Mouse (Mus musculus): Measurements from ENCODE around the gene Nubp1. TPM values are rescaled to one million over a fixed set of nuclear protein-coding genes. Genes with fewer than 3 reads are reported as not detected.

Gene Nubp1
- polyA plus RNA-seq, 2 experiments = 20.2 to 31.6 TPM

GRCm38 (mm10) chr16:10369468-10369934 lies 42.2 kb upstream of the Nubp1 start:
- no peaks in the 10 kb centered on the region for H3K4me1 ChIP-seq (replicated peaks; ENCODE audit: control insufficient read depth in 2 of 2, insufficient read depth in 2 of 2, low read length in 1 of 2)
- 68% methylated on average over 3 of the region's 3 CpGs for WGBS (ENCODE audit: insufficient replicate concordance)
- H3K27ac ChIP-seq = no peak overlapping the region
- H3K4me2 ChIP-seq (ENCODE audit: low read depth) = no peak overlapping the region
- H3K27me3 ChIP-seq (ENCODE audit: control insufficient read depth, insufficient read depth, low read length) = no peaks in the 10 kb centered on the region
- DNase-seq (ENCODE audit: low read depth in 3 of 3, low spot score in 3 of 3) (no peak), ATAC-seq (ENCODE audit: insufficient read depth) (no peak)
- TF ChIP-seq EP300 (IDR thresholded peaks at IDR 0.05; ENCODE audit: low read depth) = no peak
- no peak for TF ChIP-seq CTCF (IDR thresholded peaks at IDR 0.05; ENCODE audit: low read depth)
- H3K4me3 ChIP-seq (ENCODE audit: insufficient read depth in 1 of 2, low read depth in 2 of 2, low read length in 2 of 2) = no peak overlapping the region
- H3K9me3 ChIP-seq (ENCODE audit: control insufficient read depth, low read length) = no peaks in the 10 kb centered on the region
- no peaks in the 10 kb centered on the region for H3K36me3 ChIP-seq (replicated peaks; ENCODE audit: control insufficient read depth, insufficient read depth, low read depth)
- H3K9ac ChIP-seq (replicated peaks) = no peak overlapping the region

GRCm38 (mm10) chr16:10369996-10370395 lies 41.8 kb upstream of the Nubp1 start:
- ATAC-seq (ENCODE audit: insufficient read depth) (no peak), DNase-seq (ENCODE audit: low read depth in 3 of 3, low spot score in 3 of 3) (no peak)
- no peaks in the 10 kb centered on the region for H3K4me1 ChIP-seq (replicated peaks; ENCODE audit: control insufficient read depth in 2 of 2, insufficient read depth in 2 of 2, low read length in 1 of 2)
- H3K4me3 ChIP-seq (ENCODE audit: insufficient read depth in 1 of 2, low read depth in 2 of 2, low read length in 2 of 2) = no peak overlapping the region
- H3K9ac ChIP-seq (replicated peaks) = no peak overlapping the region
- H3K27me3 ChIP-seq (ENCODE audit: control insufficient read depth, insufficient read depth, low read length) = no peaks in the 10 kb centered on the region
- no peak overlapping the region for H3K4me2 ChIP-seq (ENCODE audit: low read depth)
- no peak overlapping the region for H3K27ac ChIP-seq
- WGBS (ENCODE audit: insufficient replicate concordance) = 54% methylated on average over 1 of the region's 1 CpGs
- TF ChIP-seq EP300 (IDR thresholded peaks at IDR 0.05; ENCODE audit: low read depth) = no peak
- no peak for TF ChIP-seq CTCF (IDR thresholded peaks at IDR 0.05; ENCODE audit: low read depth)
- no peaks in the 10 kb centered on the region for H3K36me3 ChIP-seq (replicated peaks; ENCODE audit: control insufficient read depth, insufficient read depth, low read depth)
- no peaks in the 10 kb centered on the region for H3K9me3 ChIP-seq (ENCODE audit: control insufficient read depth, low read length)

- 72% methylated on average over 4 of the region's 4 CpGs for WGBS (ENCODE audit: insufficient replicate concordance)
- H3K27ac ChIP-seq = no peak overlapping the region
- DNase-seq (ENCODE audit: low read depth in 3 of 3, low spot score in 3 of 3) = no peak
These were observed 39.4 kb upstream of the Nubp1 start for GRCm38 (mm10) chr16:10372372-10372771.

GRCm38 (mm10) chr16:10374254-10375011 lies 37.3 kb upstream of the Nubp1 start:
- Histone ChIP-seq H3K36me3 (replicated peaks; ENCODE audit: control insufficient read depth, insufficient read depth, low read depth) (no peaks in the 10 kb centered on the region), H3K9ac (replicated peaks) (no peak overlapping the region), H3K27ac (no peak overlapping the region), H3K4me2 (ENCODE audit: low read depth) (no peak overlapping the region), H3K9me3 (ENCODE audit: control insufficient read depth, low read length) (no peaks in the 10 kb centered on the region), H3K4me1 (replicated peaks; ENCODE audit: control insufficient read depth in 2 of 2, insufficient read depth in 2 of 2, low read length in 1 of 2) (no peaks in the 10 kb centered on the region), H3K4me3 (ENCODE audit: insufficient read depth in 1 of 2, low read depth in 2 of 2, low read length in 2 of 2) (no peak overlapping the region), H3K27me3 (ENCODE audit: control insufficient read depth, insufficient read depth, low read length) (no peaks in the 10 kb centered on the region)
- TF ChIP-seq CTCF (IDR thresholded peaks at IDR 0.05; ENCODE audit: low read depth) (no peak), EP300 (IDR thresholded peaks at IDR 0.05; ENCODE audit: low read depth) (no peak)
- ATAC-seq (ENCODE audit: insufficient read depth) (no peak), DNase-seq (ENCODE audit: low read depth in 3 of 3, low spot score in 3 of 3) (no peak)
- WGBS (ENCODE audit: insufficient replicate concordance) = 34% methylated on average over 13 of the region's 13 CpGs

More at GRCm38 (mm10) chr16:10372372-10372771, 39.4 kb upstream of the Nubp1 start:
- H3K27me3 ChIP-seq (ENCODE audit: control insufficient read depth, insufficient read depth, low read length) = no peaks in the 10 kb centered on the region
- H3K9ac ChIP-seq (replicated peaks) = no peak overlapping the region
- H3K4me3 ChIP-seq (ENCODE audit: insufficient read depth in 1 of 2, low read depth in 2 of 2, low read length in 2 of 2) = no peak overlapping the region
- H3K4me2 ChIP-seq (ENCODE audit: low read depth) = no peak overlapping the region
- H3K4me1 ChIP-seq (replicated peaks; ENCODE audit: control insufficient read depth in 2 of 2, insufficient read depth in 2 of 2, low read length in 1 of 2) = no peaks in the 10 kb centered on the region
- no peaks in the 10 kb centered on the region for H3K9me3 ChIP-seq (ENCODE audit: control insufficient read depth, low read length)
- ATAC-seq (ENCODE audit: insufficient read depth) = no peak
- H3K36me3 ChIP-seq (replicated peaks; ENCODE audit: control insufficient read depth, insufficient read depth, low read depth) = no peaks in the 10 kb centered on the region
- no peak for TF ChIP-seq CTCF (IDR thresholded peaks at IDR 0.05; ENCODE audit: low read depth)

- H3K27ac ChIP-seq = no peak overlapping the region
- ATAC-seq (ENCODE audit: insufficient read depth) (no peak), DNase-seq (ENCODE audit: low read depth in 3 of 3, low spot score in 3 of 3) (no peak)
- H3K4me3 ChIP-seq (ENCODE audit: insufficient read depth in 1 of 2, low read depth in 2 of 2, low read length in 2 of 2) = no peak overlapping the region
- TF ChIP-seq CTCF (IDR thresholded peaks at IDR 0.05; ENCODE audit: low read depth) = no peak
- H3K9me3 ChIP-seq (ENCODE audit: control insufficient read depth, low read length) = no peaks in the 10 kb centered on the region
- H3K9ac ChIP-seq (replicated peaks) = no peak overlapping the region
- no peak overlapping the region for H3K4me2 ChIP-seq (ENCODE audit: low read depth)
- WGBS (ENCODE audit: insufficient replicate concordance) = 32% methylated on average over 1 of the region's 1 CpGs
- H3K27me3 ChIP-seq (ENCODE audit: control insufficient read depth, insufficient read depth, low read length) = no peaks in the 10 kb centered on the region
- H3K4me1 ChIP-seq (replicated peaks; ENCODE audit: control insufficient read depth in 2 of 2, insufficient read depth in 2 of 2, low read length in 1 of 2) = no peaks in the 10 kb centered on the region
- no peaks in the 10 kb centered on the region for H3K36me3 ChIP-seq (replicated peaks; ENCODE audit: control insufficient read depth, insufficient read depth, low read depth)
These were observed 34.5 kb upstream of the Nubp1 start for GRCm38 (mm10) chr16:10377286-10377685.

Measured in liver, embryonic 14.5 days (tissue).